Mouse (Mus musculus): ENCODE results near the gene Muc3a.

DNA sequence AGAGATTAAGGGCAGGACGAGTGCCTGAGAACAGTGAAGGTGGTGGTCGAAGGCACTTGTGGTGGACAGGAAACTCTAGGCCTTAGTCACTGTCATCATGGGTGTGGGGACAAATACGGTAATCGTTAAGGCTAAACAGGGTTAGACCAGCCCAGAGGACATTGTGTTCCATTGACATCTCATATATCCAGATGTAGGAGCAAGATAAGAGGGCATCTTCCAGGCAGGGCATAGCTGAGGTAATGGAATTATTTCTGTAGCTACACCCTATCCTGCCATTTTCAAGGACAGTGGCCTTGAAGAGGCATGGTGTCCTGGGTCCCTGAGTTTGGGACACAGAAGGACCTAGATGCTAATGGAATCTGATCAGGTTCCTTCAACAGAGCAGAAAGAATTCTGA is 50.3 kb downstream of the Muc3a start:
- TF ChIP-seq CTCF (IDR thresholded peaks at IDR 0.05), result no peak
- TF ChIP-seq EP300 (IDR thresholded peaks at IDR 0.05; ENCODE audit: insufficient read depth, low read depth, low read length), result no peak

Measured in heart, adult 2 months (tissue).